Mouse (Mus musculus): Measurements from ENCODE around the gene Trim7.

GRCm38 (mm10) chr11:48810142-48810541 is 15.8 kb upstream of the Trim7 start:
- TF ChIP-seq CTCF (IDR thresholded peaks at IDR 0.05; ENCODE audit: low read depth), result no peak
- TF ChIP-seq EP300 (IDR thresholded peaks at IDR 0.05; ENCODE audit: low read depth), result no peak

Data from heart, postnatal 0 days (tissue).